Mouse (Mus musculus) kidney, postnatal 25 days (tissue): Measurements from ENCODE around the gene Zbtb4.

Experiments
- DNase-seq, 2 experiments: peaks; one replicate each; pipeline ENCODE4 v3.0.0; 2021; ENCODE audit warnings: mixed read lengths in 2 of 2

Gene Zbtb4

GRCm38 (mm10) chr11:69801379-69801977 is 35.8 kb downstream of the Zbtb4 start, which contains the start of gene Fgf11:
TSS of gene Fgf11 (minus strand) at chr11:69801857.
- DNase-seq: no peak

DNA sequence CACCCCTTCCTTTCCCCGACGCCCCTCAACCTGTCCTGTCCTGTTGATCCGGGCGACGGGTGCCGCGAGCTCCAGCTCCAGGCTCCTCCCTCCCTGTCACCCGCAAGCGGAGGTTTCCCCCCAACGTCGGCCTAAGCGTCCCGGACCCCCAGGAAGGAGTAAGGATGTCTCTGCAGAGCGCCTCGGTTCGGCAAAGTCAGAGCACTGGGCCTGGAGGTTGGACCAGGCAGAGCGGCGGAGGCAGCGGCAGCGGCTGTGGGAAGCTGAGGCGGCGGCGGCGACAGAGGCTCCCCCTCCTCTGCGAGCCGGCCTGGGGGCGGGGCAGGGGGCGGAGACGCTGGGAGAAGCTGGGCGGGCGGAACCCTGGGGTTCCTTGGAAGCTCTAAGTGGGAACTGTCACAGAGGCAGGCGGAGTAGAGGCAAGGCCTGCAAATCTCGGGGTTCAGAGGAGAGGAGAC is 37.0 kb downstream of the Zbtb4 start:
- DNase-seq: peak; percentile 86 to 92

GRCm38 (mm10) chr11:69803328-69803727 is 37.6 kb downstream of the Zbtb4 start:
- no peak for DNase-seq

DNA sequence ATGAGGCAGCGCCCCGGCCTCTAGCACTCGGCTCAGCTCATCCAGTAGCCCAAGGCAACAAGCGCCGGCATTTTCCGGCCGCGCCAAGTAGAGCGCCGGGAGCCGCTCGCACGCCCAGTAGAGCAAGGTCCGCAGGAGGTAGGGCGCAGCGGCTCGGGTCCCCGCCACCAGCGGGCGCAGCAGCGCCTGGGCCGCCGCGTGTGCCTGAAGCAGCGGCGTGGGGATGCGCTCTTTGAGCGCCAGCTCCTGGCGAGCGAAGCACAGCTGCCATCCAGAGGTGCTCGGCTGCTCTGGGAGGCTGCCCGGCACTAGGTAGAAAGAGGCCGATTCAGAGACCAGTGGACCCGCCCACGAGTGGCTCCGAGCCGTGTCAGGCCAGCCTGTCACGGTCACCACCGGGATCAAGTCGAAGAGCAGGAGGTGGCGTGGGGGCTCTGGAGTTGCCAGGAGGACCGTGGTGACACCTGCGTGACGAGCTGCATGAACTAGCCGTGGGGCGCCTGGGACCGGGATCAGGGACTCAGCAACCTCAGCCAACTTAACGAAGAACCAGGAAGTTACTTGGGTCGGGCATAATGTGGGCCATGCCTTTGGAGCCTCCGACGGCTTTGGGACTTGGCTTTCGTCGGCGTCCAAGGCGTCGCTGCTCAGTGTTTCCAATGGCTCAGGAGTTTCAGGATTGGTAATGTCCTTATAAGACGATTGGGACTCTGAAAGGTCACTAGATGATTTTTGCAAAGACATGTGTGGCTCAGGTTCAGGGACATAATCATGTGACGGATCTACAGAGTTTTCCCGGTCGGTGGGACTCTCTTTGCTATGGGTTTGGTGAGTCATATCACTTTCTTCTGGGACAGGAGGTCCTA is 38.3 kb downstream of the Zbtb4 start:
- DNase-seq: peak; percentile 81 to 91

DNA sequence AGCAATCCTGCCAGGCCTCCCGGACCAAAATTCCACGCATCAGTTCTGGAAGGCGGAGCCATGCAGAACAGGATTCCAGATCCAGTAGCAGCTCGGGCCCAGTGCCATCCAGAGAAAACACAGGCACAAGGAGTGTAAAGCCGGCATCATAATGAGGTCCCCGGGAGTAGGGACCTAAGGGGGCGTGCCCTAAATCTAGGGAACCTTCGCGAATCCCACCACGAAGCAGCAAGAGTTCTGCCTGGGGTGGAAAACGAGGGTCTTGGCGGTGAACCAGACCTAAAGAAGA is 38.9 kb downstream of the Zbtb4 start:
- peak; percentile 68 to 71 for DNase-seq

DNA sequence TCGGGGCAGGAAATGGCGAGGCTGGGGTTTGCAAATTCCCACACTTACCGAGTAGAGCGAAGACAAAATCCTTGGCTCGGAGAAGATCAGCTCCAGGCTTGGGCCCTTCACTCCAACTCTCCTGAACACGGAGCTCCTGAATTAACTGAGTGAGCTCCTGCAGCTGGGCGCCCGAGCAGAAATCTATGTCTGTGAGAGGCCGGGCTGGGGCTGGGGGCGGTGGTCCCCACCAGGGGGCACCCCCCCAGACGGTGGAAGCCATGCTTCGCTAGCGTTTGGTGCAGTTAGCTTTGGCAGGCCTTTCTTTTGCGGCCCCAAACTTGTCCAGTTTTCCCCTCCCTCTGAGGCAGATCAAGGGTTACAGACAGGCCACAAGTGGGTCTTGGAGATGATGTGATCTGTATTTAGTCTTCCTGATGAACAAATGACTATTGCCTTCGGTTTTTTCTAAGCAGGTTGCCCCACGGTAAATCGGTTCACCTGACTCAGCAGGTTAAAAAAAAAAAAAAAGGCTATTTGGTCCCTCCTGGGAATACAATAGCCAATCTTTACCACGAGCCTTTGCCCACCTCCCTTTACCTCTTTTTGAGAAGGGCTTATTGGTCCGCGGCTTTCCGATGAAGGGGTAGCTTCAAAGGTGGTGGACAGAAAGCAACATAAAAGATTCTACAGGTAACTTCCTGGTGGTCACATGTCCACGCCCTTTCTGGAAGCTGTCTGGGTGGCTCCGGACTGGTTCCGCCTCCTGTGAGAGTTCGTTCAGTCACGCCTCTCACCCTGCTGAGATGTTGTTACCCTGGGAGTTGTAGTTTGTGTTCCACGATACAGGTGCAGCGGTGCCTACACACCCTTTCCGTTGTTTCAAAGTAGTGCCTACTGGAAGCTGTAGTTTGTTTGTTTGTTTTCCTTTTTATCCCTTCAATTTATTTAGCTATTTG is 39.5 kb downstream of the Zbtb4 start, which contains the start of gene Tmem102:
Gene Tmem102 (minus strand): TSS at position 653 of the 938 bp plus-strand sequence.
- DNase-seq: peak; percentile 81 to 93

- DNase-seq: no peak
These were observed 40.7 kb downstream of the Zbtb4 start for GRCm38 (mm10) chr11:69806378-69806777.

DNA sequence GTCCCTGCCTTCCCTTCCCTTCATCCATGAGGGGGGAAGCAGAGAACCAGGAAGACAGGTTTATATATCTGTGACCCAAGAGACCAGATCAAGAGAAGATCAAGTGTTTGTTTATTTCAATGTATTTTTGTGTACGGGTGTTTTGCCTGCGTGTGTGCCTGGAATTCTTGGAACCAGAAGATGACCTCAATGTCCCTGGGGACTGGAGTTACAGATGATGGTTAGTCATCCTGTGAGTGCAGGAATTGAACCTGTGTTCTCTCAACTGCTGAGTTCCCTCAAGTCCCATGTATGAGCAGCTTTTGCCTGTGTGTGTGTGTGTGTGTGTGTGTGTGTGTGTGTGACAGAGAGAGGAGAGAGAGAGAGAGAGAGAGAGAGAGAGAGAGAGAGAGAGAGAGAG is 41.9 kb downstream of the Zbtb4 start:
- no peak for DNase-seq

GRCm38 (mm10) chr11:69810280-69810679 is 44.6 kb downstream of the Zbtb4 start:
- DNase-seq: no peak

DNA sequence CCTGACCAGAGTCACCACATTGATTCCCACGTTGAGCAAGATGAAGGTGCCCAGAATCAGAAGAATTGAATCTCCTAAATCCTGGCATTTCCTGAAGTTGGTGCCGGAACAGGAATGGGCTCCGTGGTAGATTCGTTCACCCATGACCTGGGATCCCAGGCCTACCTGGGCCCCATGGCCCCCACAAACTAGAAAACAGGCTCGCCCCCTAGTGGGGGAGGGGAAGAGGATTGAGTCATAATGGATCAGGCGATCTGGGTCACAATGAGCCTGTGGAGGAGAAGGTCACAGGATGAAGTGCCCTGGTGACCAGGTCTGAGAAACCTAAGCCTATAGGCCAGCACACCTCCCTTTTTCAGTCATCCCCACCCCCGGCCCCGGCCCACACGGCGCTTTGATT is 49.4 kb downstream of the Zbtb4 start, which contains the start of gene Gm39566:
Gene Gm39566 (minus strand): TSS at position 144 of the 400 bp plus-strand sequence.
- no peak for DNase-seq

DNA sequence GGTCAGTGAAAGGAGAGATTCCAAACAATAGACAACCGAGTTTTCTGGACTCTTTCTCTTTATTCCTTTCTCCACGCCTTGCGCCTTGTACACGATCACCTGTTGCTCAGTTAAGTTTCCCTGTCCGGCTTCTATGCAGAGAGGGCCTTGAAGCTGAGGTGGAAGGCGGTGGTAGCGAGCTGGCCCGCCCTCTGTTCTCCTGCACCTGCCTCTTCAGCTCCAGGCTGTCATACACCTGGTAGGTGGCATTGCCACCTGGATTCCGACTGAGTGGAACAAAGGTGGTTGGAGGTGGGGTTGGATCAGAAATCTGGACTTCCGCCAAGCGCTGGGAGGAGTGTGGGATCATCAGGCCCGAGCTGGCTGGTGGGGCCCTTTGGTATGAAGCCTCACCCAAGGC is 50.8 kb downstream of the Zbtb4 start:
- DNase-seq: no peak

- no peak for DNase-seq
These were observed 52.7 kb downstream of the Zbtb4 start, which contains the start of gene Spem2 for GRCm38 (mm10) chr11:69818365-69818764. TSS of gene Spem2 (minus strand) at chr11:69818465.

DNA sequence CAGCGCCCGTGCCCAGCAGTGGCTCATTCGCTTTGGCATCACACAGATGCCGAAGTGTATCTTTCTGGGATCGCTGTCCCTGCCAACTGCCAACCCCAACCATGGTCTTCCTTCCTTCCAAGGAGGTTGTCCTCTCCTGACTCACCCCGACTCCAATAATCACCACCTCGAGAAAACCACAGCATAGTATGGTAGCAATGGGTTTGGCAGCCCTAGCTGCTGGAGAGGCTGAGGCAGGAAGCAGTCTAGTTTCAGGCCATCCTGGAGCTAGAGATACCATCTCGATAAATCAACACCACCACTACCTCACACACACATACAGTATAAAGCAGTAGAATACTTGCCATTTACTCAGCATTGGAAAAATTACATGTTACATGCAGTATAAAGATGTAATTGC is 53.2 kb downstream of the Zbtb4 start:
- DNase-seq: no peak

GRCm38 (mm10) chr11:69822080-69822479 is 56.4 kb downstream of the Zbtb4 start, which contains the start of gene Spem1:
TSS of gene Spem1 (minus strand) at chr11:69822180.
- no peak for DNase-seq

DNA sequence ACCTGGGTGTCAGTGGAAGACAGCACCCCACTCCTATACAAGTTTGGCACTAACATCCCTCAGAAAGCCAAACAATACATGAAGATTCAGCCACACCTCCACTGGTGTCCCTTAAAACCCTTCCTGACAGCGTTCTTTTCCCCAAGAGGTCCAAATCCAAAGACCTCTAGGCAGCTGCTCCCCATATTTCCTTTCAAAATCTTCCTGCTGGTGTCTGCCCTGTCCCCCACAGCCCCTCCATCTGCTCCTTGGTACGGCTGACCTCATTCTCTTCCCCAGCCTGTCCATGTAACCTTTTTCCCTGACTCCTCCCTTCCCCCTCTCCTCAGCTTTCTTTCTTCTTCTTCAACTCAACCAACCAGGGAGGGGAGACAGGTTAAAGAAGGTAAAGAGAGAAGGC is 57.7 kb downstream of the Zbtb4 start:
- no peak for DNase-seq

DNA sequence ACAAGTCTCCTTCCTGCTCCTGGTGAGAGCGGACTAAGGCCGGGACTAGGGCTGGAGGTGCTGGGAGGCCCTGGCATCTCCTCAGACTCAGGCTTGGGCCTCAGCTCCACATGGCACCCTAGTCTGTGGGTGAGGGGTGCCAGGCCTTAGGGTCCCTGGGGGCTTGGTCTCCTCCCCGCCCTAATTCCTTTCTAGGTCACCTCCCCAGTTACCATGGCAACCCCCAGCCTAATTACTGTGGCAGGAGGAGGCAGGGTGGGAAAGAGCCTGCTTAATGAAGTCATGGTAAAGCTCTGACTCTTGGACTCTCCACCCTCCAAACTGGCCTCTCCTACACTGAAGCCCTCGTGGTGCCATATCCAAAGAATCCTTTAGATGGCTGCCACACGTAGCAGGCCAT is 63.1 kb downstream of the Zbtb4 start:
- DNase-seq: no peak

DNA sequence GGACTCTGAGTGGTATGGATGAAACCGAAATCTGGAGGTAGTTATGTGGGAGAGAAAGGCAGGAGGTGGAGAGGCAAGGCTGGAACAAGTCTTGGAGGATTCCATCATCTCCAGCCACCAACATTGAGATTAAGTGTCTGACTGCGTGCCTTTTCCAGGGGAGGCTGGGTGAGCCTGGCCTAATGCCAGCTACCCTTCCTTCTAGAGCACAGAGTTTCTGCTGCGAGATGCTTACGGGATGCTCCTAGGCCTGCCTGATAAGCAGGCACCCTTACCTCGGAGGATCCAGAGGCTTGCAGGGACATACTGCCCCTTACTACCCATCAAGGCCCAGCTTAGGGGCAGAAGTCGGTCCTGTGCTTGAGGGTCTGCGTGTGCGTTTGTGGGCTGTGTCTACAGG is 67.8 kb downstream of the Zbtb4 start:
- no peak for DNase-seq
